Mouse (Mus musculus): ENCODE data around the gene Plcg2. TPM values are rescaled to one million over a fixed set of nuclear protein-coding genes. Genes with fewer than 3 reads are reported as not detected.

Gene Plcg2
- total and polyA plus RNA-seq, 2 experiments, result 0.95 to 1.8 TPM

GRCm38 (mm10) chr8:117500232-117500823 lies 2.2 kb downstream of the Plcg2 start:
- H3K9ac ChIP-seq (ENCODE audit: low read depth, low read length), result no peak overlapping the region

GRCm38 (mm10) chr8:117501323-117501722 lies 3.2 kb downstream of the Plcg2 start:
- 88% methylated on average over 6 of the region's 6 CpGs for whole genome bisulfite sequencing
- H3K36me3 ChIP-seq (ENCODE audit: control insufficient read depth, insufficient read depth, low read length), result no peaks in the 10 kb centered on the region
- no peak for DNase-seq (ENCODE audit: extremely low read depth, low read depth, low spot score)
- 0 out of 2 replicates have a peak, but pooled peaks cover 7% of the 10 kb centered on the region for H3K27me3 ChIP-seq (ENCODE audit: control insufficient read depth, insufficient read depth, low read length)
- no peak for TF ChIP-seq CTCF (IDR thresholded peaks at IDR 0.05; ENCODE audit: low read depth, low read length)
- TF ChIP-seq POLR2A (IDR thresholded peaks at IDR 0.05; ENCODE audit: extremely low read depth, insufficient read depth, low read length), result no peak
- H3K27ac ChIP-seq (replicated peaks; ENCODE audit: insufficient read depth, low read depth, low read length), result no peak overlapping the region
- no peak overlapping the region for H3K4me3 ChIP-seq (ENCODE audit: insufficient read depth, low read depth, low read length)
- H3K79me2 ChIP-seq (ENCODE audit: control insufficient read depth, insufficient read depth, low read length), result no peaks in the 10 kb centered on the region
- H3K9ac ChIP-seq (ENCODE audit: low read depth, low read length), result no peak overlapping the region
- 0 out of 2 replicates have a peak, but pooled peaks cover 2% of the 10 kb centered on the region for H3K4me1 ChIP-seq (ENCODE audit: control insufficient read depth, insufficient read depth, low read length)

More at GRCm38 (mm10) chr8:117500232-117500823, 2.2 kb downstream of the Plcg2 start:
- 68% methylated on average over 5 of the region's 5 CpGs for WGBS
- H3K36me3 ChIP-seq (ENCODE audit: control insufficient read depth, insufficient read depth, low read length), result no peaks in the 10 kb centered on the region
- H3K27ac ChIP-seq (replicated peaks; ENCODE audit: insufficient read depth, low read depth, low read length), result no peak overlapping the region
- H3K27me3 ChIP-seq (ENCODE audit: control insufficient read depth, insufficient read depth, low read length), result 0 out of 2 replicates have a peak, but pooled peaks cover 7% of the 10 kb centered on the region
- no peak overlapping the region for H3K4me3 ChIP-seq (ENCODE audit: insufficient read depth, low read depth, low read length)
- H3K4me1 ChIP-seq (ENCODE audit: control insufficient read depth, insufficient read depth, low read length), result 0 out of 2 replicates have a peak, but pooled peaks cover 2% of the 10 kb centered on the region
- TF ChIP-seq CTCF (IDR thresholded peaks at IDR 0.05; ENCODE audit: low read depth, low read length) (no peak), POLR2A (IDR thresholded peaks at IDR 0.05; ENCODE audit: extremely low read depth, insufficient read depth, low read length) (no peak)
- no peaks in the 10 kb centered on the region for H3K79me2 ChIP-seq (ENCODE audit: control insufficient read depth, insufficient read depth, low read length)
- no peak for DNase-seq (ENCODE audit: extremely low read depth, low read depth, low spot score)

GRCm38 (mm10) chr8:117503405-117504069 lies 5.4 kb downstream of the Plcg2 start:
- TF ChIP-seq CTCF (IDR thresholded peaks at IDR 0.05; ENCODE audit: low read depth, low read length), result no peak
- no peaks in the 10 kb centered on the region for H3K36me3 ChIP-seq (ENCODE audit: control insufficient read depth, insufficient read depth, low read length)
- H3K9ac ChIP-seq (ENCODE audit: low read depth, low read length), result no peak overlapping the region
- 0 out of 2 replicates have a peak, but pooled peaks cover under 1% of the 10 kb centered on the region for H3K27me3 ChIP-seq (ENCODE audit: control insufficient read depth, insufficient read depth, low read length)
- H3K4me1 ChIP-seq (ENCODE audit: control insufficient read depth, insufficient read depth, low read length), result 0 out of 2 replicates have a peak, but pooled peaks cover 2% of the 10 kb centered on the region
- H3K4me3 ChIP-seq (ENCODE audit: insufficient read depth, low read depth, low read length), result no peak overlapping the region
- H3K27ac ChIP-seq (replicated peaks; ENCODE audit: insufficient read depth, low read depth, low read length), result no peak overlapping the region
- WGBS, result 60% methylated on average over 13 of the region's 13 CpGs
- H3K79me2 ChIP-seq (ENCODE audit: control insufficient read depth, insufficient read depth, low read length), result no peaks in the 10 kb centered on the region
- DNase-seq (ENCODE audit: extremely low read depth, low read depth, low spot score), result no peak

GRCm38 (mm10) chr8:117507703-117508102 lies 9.6 kb downstream of the Plcg2 start:
- 83% methylated on average over 8 of the region's 8 CpGs for WGBS
- TF ChIP-seq POLR2A (IDR thresholded peaks at IDR 0.05; ENCODE audit: extremely low read depth, insufficient read depth, low read length) (no peak), CTCF (IDR thresholded peaks at IDR 0.05; ENCODE audit: low read depth, low read length) (no peak)
- DNase-seq (ENCODE audit: extremely low read depth, low read depth, low spot score), result no peak
- Histone ChIP-seq H3K9ac (ENCODE audit: low read depth, low read length) (no peak overlapping the region), H3K4me1 (ENCODE audit: control insufficient read depth, insufficient read depth, low read length) (no peaks in the 10 kb centered on the region), H3K27ac (replicated peaks; ENCODE audit: insufficient read depth, low read depth, low read length) (no peak overlapping the region), H3K36me3 (ENCODE audit: control insufficient read depth, insufficient read depth, low read length) (no peaks in the 10 kb centered on the region), H3K4me3 (ENCODE audit: insufficient read depth, low read depth, low read length) (no peak overlapping the region), H3K79me2 (ENCODE audit: control insufficient read depth, insufficient read depth, low read length) (no peaks in the 10 kb centered on the region), H3K27me3 (ENCODE audit: control insufficient read depth, insufficient read depth, low read length) (no peaks in the 10 kb centered on the region; the same call in 1 of the 2 replicates)

GRCm38 (mm10) chr8:117516876-117517565 lies 18.9 kb downstream of the Plcg2 start:
- H3K79me2 ChIP-seq (ENCODE audit: control insufficient read depth, insufficient read depth, low read length), result no peaks in the 10 kb centered on the region
- H3K27ac ChIP-seq (replicated peaks; ENCODE audit: insufficient read depth, low read depth, low read length), result no peak overlapping the region
- no peak overlapping the region for H3K4me3 ChIP-seq (ENCODE audit: insufficient read depth, low read depth, low read length)
- 75% methylated on average over 14 of the region's 14 CpGs for WGBS
- no peak for TF ChIP-seq CTCF (IDR thresholded peaks at IDR 0.05; ENCODE audit: low read depth, low read length)
- no peak for TF ChIP-seq POLR2A (IDR thresholded peaks at IDR 0.05; ENCODE audit: extremely low read depth, insufficient read depth, low read length)
- peaks cover 3% of the 10 kb centered on the region; the same call in 1 of the 2 replicates for H3K27me3 ChIP-seq (ENCODE audit: control insufficient read depth, insufficient read depth, low read length)
- no peak overlapping the region for H3K9ac ChIP-seq (ENCODE audit: low read depth, low read length)
- H3K4me1 ChIP-seq (ENCODE audit: control insufficient read depth, insufficient read depth, low read length), result no peaks in the 10 kb centered on the region
- no peak for DNase-seq (ENCODE audit: extremely low read depth, low read depth, low spot score)
- no peaks in the 10 kb centered on the region for H3K36me3 ChIP-seq (ENCODE audit: control insufficient read depth, insufficient read depth, low read length)

Data from liver, adult 2 months (tissue).